Mouse (Mus musculus) midbrain, embryonic 16.5 days (tissue): ENCODE measurements around the gene Bok. TPM values are rescaled to one million over a fixed set of nuclear protein-coding genes. Genes with fewer than 3 reads are reported as not detected.
"Not testable (repeated sequence)": the region's sequence is repeated elsewhere in the genome, so short reads cannot be mapped to it uniquely, and the experiment has no call there.

Experiments
- ATAC-seq: fragments of 200-750 bp; cut with Nextera tagmentation; 2 replicates; pipeline ENCODE4 v1.8.0; 2017; ENCODE audit warnings: moderate TSS enrichment
- H3K27ac ChIP-seq: fragments of 300-500 bp; sonication (generic); 2 replicates; pipeline ENCODE4 v1.5.1; 2014; ENCODE audit warnings: mild to moderate bottlenecking, low read length, mixed read lengths
- H3K27me3 ChIP-seq: fragments of 300-500 bp; sonication (generic); 2 replicates; pipeline ENCODE4 v1.6.1; 2014; ENCODE audit warnings: low read depth, low read length, mixed read lengths; ENCODE audit not compliant: control insufficient read depth, insufficient read depth
- H3K36me3 ChIP-seq: fragments of 300-500 bp; sonication (generic); 2 replicates; pipeline ENCODE4 v1.6.1; 2014; ENCODE audit warnings: mild to moderate bottlenecking, low read length, moderate library complexity, mixed read lengths; ENCODE audit not compliant: control insufficient read depth, insufficient read depth
- H3K4me1 ChIP-seq: fragments of 300-500 bp; sonication (generic); 2 replicates; pipeline ENCODE4 v1.6.1; 2014; ENCODE audit warnings: mild to moderate bottlenecking, low read length, mixed read lengths; ENCODE audit not compliant: control insufficient read depth, insufficient read depth
- H3K4me2 ChIP-seq: fragments of 300-500 bp; sonication (generic); 2 replicates; pipeline ENCODE4 v1.6.1; 2014; ENCODE audit warnings: mild to moderate bottlenecking, low read length, mixed read lengths
- H3K4me3 ChIP-seq: fragments of 300-500 bp; sonication (generic); 2 replicates; pipeline ENCODE4 v1.5.1; 2014; ENCODE audit warnings: low read depth, mild to moderate bottlenecking, low read length, moderate library complexity, mixed read lengths
- H3K9ac ChIP-seq: fragments of 300-500 bp; sonication (generic); 2 replicates; pipeline ENCODE4 v1.6.1; 2014; ENCODE audit warnings: low read depth, low read length, mixed read lengths
- H3K9me3 ChIP-seq: fragments of 300-500 bp; sonication (generic); replicated peaks from 2 replicates; pipeline ENCODE4 v1.6.1; 2014; ENCODE audit warnings: mild to moderate bottlenecking, low read length, mixed read lengths; ENCODE audit not compliant: control insufficient read depth, poor library complexity, severe bottlenecking
- WGBS: fragments of 180-500 bp; shearing (Covaris S2); extraction: QIAGEN DNeasy Blood & Tissue Kit; methylation state at CpG from one replicate; pipeline ENCODE4 v1.1.7; 2014; 5-methylcytosine and 5-hydroxymethylcytosine counted together
- polyA plus RNA-seq: library from polyadenylated mRNA; unstranded; fragments of >200 nt; fragmentation: Nextera tagmentation; extraction: Ambion mirVana; gene quantifications from 2 replicates; pipeline ENCODE4 v1.2.1, GENCODE M21; 2015

Bok gene
- polyA plus RNA-seq, 1 experiment from 2014 or later: 102 TPM

DNA sequence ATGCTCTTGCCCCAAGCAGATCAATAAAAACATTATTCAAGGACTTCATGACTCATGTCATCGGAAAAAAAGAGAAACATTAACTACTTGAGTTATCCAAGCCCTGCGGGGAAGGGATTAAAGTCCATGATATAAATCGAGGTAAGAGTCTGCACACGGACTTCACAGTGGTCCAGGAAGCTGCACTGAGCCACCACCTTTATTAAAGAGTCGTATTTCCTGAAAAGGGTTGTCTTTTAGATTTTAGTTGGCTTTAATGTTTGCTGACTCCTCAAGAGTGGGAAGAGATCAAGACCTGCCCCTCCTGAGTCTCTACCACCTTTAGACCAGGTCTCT, 28.5 kb upstream of the Bok start:
- 88% methylated on average over 5 of the region's 5 CpGs for WGBS
- no peaks in the 10 kb centered on the region for H3K27me3 ChIP-seq

DNA sequence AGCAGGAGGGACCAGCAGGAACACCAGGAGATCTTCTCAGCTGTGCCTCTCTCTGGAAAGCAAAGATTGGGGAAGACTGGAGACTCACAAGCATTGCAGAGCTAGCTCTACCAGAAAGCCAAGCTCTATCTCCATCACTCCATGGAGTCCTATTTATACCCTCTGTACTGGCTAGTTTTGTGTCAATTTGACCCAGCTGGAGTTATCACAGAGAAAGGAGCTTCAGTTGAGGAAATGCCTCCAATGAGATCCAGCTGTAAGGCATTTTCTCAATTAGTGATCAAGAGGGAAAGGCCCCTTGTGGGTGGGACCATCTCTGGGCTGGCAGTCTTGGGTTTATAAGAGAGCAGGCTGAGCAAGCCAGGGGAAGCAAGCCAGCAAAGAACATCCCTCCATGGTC, 26.9 kb upstream of the Bok start, which contains the start of gene Stk25:
TSS of gene Stk25 (minus strand) at position 101 of the 400 bp plus-strand sequence.
- H3K4me2 ChIP-seq, H3K27ac ChIP-seq, H3K27me3 ChIP-seq, H3K9ac ChIP-seq, H3K9me3 ChIP-seq, H3K4me3 ChIP-seq, ATAC-seq, H3K36me3 ChIP-seq, H3K4me1 ChIP-seq: not testable (repeated sequence)

More for the DNA sequence above, 28.5 kb upstream of the Bok start:
- no peak overlapping the region for H3K9ac ChIP-seq
- no peaks in the 10 kb centered on the region for H3K36me3 ChIP-seq
- H3K4me2 ChIP-seq: no peak overlapping the region
- no peak for ATAC-seq
- H3K4me3 ChIP-seq: no peak overlapping the region
- H3K9me3 ChIP-seq: no peaks in the 10 kb centered on the region
- H3K4me1 ChIP-seq: no peaks in the 10 kb centered on the region
- H3K27ac ChIP-seq: no peak overlapping the region

DNA sequence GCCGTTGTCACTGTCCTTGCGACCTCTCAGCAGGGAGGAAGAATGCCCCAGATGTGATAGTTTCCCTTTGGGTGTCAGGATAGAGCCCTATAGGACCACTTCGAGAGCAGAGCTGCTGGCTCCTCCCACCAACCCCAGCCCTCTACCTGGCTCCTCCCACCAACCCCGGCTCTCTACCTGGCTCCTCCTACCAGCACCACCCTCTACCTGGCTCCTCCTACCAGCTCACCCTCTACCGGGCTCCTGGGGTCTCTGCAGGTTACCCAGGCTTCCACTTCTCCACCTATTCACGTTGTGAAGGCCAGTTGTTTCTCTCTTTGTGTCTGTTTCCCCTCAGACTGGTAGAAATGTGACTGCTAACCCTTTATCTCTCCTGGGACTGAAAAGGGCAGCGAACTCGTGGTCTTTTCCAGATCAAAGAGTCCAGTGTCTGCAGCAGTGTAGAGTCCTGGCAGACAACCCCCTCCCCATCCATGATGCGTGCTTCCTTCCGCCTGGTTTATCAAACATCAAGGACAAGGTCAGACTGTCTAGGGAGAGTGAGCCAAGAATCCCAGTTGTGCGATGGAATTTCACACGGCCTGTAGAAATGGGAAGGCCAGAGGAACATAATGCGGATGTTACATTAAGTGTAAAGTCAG, 17.6 kb upstream of the Bok start:
- Histone ChIP-seq H3K9ac (no peak overlapping the region), H3K4me3 (no peak overlapping the region), H3K4me2 (no peak overlapping the region), H3K9me3 (no peaks in the 10 kb centered on the region), H3K27me3 (no peaks in the 10 kb centered on the region), H3K27ac (no peak overlapping the region), H3K36me3 (no peaks in the 10 kb centered on the region), H3K4me1 (0 out of 2 replicates have a peak, but pooled peaks cover 4% of the 10 kb centered on the region)
- WGBS: 31% methylated on average over 13 of the region's 13 CpGs
- peak; percentile 44; the same call in 1 of the 2 replicates for ATAC-seq

DNA sequence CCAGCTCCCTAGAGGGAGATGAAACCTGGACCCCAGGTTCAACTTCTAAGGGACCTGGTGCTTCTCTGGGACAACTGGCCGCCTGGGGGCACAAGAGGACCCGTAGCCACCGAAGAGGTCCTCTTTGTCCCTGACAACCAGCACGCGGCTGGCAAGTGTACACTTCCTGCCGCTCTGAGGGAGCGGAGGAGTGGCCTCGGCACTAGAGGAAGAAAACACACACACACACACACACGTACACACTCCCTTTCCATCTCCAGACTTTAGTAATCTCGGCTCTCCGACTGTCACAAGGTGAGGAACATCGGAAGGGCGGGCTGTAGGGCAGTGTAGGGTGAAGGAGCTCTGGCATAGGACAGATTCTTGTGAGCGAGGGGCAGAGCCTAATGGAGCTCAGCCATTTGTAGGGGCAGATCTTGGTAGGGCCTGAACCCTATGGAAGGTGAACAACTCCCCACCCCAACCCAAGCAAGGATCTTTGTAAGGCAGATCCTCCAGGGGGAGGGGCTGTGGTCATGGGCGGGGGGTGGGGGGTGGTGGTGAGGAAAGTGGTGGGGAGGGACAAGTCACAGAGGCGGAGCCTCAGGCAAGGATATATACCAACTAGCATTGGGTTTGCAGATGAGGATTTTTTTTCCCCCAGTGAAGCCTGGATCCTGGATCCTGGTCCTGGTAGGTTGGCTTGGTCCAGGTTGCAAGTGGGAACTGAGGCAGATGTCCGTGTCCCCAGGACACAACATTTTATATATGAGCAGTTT, 16.5 kb upstream of the Bok start:
- H3K4me3 ChIP-seq: peak overlapping the region; percentile 38
- H3K27ac ChIP-seq: peak overlapping the region; percentile 77
- 0 out of 2 replicates have a peak, but pooled peaks cover 4% of the 10 kb centered on the region for H3K4me1 ChIP-seq
- no peaks in the 10 kb centered on the region for H3K36me3 ChIP-seq
- no peaks in the 10 kb centered on the region for H3K9me3 ChIP-seq
- H3K4me2 ChIP-seq: peak overlapping the region; percentile 68
- H3K27me3 ChIP-seq: no peaks in the 10 kb centered on the region
- ATAC-seq: peak; percentile 90
- WGBS: 10% methylated on average over 17 of the region's 17 CpGs
- peak overlapping the region; percentile 63 for H3K9ac ChIP-seq

DNA sequence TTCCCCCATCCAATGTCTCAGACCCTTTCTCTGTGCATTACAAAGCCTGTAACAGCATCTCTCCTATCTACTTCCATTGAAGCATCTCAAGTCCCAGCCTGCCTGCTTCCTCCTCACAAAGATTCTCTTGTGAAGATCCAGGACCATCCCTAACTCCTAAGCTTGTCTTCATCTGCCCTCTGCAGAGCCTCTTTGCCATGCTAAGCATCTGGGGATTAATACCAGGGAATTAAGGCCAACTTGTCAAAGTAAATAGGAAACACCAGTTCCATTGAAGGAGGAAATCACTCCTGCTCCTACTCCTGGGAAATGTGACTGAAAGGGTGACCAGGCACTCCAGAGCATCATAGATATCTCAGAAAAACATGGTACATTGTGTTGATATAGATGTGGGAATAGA, 15.5 kb upstream of the Bok start:
- H3K27ac ChIP-seq: no peak overlapping the region
- 0 out of 2 replicates have a peak, but pooled peaks cover 4% of the 10 kb centered on the region for H3K4me1 ChIP-seq
- H3K4me3 ChIP-seq: no peak overlapping the region
- H3K9ac ChIP-seq: no peak overlapping the region
- H3K4me2 ChIP-seq: no peak overlapping the region
- H3K9me3 ChIP-seq: no peaks in the 10 kb centered on the region
- no peak for ATAC-seq
- no peaks in the 10 kb centered on the region for H3K27me3 ChIP-seq
- H3K36me3 ChIP-seq: no peaks in the 10 kb centered on the region

DNA sequence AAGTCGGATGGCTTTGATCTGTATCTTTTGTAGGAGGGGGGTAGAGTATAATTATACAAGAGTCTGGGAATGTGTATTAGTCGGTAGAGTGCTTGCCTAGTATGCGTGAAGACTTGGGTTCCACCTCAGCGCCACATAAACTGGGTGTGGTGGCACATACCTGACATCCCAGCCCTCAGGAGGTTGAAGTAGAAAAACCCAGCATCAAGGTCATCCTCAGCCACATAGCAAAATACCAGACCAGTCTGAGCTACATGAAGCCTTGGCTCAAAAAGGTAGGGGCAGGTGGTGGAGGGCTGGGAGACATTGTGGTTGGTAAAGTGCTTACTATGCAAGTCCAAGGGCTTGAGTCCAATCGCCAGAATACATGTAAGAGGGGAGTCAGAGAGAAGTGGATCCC, 12.8 kb upstream of the Bok start:
- WGBS: 94% methylated on average over 5 of the region's 5 CpGs
- Histone ChIP-seq H3K27me3 (no peaks in the 10 kb centered on the region), H3K4me1 (0 out of 2 replicates have a peak, but pooled peaks cover 4% of the 10 kb centered on the region), H3K36me3 (no peaks in the 10 kb centered on the region), H3K27ac (no peak overlapping the region), H3K9ac (no peak overlapping the region), H3K9me3 (no peaks in the 10 kb centered on the region), H3K4me3 (no peak overlapping the region), H3K4me2 (no peak overlapping the region)
- ATAC-seq: no peak

DNA sequence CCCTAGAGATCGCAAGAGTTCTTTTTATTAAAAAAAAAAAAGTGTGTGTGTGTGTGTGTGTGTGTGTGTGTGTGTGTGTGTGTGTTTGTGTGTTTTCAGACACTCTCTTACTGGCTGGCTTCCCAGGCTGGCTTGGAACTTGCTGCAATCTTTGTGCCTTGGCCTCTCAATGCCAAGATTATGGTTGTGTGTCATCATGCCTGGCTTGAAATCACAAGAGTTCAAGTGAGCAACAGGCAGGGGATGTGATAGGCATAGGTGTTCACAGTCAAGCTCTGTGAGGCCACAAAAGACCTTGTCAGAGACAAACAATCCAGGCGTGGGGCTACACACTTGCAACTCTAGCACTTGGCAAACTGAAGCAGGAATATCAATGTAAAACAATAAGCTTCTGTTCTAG, 7.1 kb upstream of the Bok start:
- no peak overlapping the region for H3K4me3 ChIP-seq
- H3K4me1 ChIP-seq: no peaks in the 10 kb centered on the region
- WGBS: 72% methylated on average over 2 of the region's 2 CpGs
- no peak for ATAC-seq
- H3K9ac ChIP-seq: no peak overlapping the region
- no peaks in the 10 kb centered on the region; the same call in 1 of the 2 replicates for H3K27me3 ChIP-seq
- no peaks in the 10 kb centered on the region for H3K9me3 ChIP-seq
- no peak overlapping the region for H3K27ac ChIP-seq
- no peaks in the 10 kb centered on the region for H3K36me3 ChIP-seq
- no peak overlapping the region for H3K4me2 ChIP-seq

DNA sequence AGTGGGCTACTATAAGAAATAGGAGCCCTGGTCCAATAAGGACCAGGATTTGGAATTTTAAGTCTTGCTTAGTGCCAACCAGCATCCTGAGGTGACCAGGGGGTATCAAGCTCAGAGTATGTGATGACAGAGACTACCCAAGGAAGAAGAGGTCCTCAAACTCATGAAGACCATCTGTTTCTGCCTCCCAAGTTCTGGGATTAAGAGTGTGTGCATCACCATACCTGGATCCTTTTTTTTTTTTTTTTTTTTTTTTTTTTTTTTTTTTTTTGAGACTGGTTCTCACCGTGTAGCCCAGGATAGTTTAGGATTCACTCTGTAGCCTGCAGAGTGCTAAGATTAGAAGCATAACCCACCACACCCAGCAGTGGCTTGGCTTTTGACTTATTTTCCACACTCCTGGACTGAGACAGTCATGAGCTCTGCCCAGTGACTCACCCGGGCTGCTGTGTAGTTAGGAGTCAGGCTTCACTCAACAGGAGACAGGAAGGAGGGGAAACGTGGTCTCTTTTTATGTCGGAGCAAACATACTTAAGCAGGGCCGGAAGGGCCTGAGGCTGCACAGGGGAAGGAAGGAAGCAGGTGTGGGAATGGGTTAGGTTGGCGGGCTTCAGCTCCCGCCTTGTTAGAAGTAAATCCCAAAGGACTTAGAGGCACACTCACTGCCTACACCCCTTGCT, 5.4 kb upstream of the Bok start:
- Histone ChIP-seq H3K4me3 (no peak overlapping the region), H3K36me3 (no peaks in the 10 kb centered on the region), H3K9me3 (no peaks in the 10 kb centered on the region), H3K27ac (no peak overlapping the region), H3K4me2 (no peak overlapping the region), H3K4me1 (no peaks in the 10 kb centered on the region; the same call in 1 of the 2 replicates), H3K9ac (no peak overlapping the region), H3K27me3 (no peaks in the 10 kb centered on the region; the same call in 1 of the 2 replicates)
- no peak for ATAC-seq
- WGBS: 90% methylated on average over 7 of the region's 7 CpGs
